Mouse (Mus musculus) heart, postnatal 10 days (tissue): Measurements from ENCODE around the gene Ppp2r2c. TPM values are rescaled to one million over a fixed set of nuclear protein-coding genes. Genes with fewer than 3 reads are reported as not detected.
"Not testable (repeated sequence)": the region's sequence is repeated elsewhere in the genome, so short reads cannot be mapped to it uniquely, and the experiment has no call there.

Experiments used
- DNase-seq, 2 experiments: peaks; one replicate each; pipeline ENCODE4 v3.0.0; 2021
- intact Hi-C: fragments of 180-260 bp; cut with DNase I; formaldehyde crosslinking; loops from one replicate; pipeline ENCODE4 v1.15.1; 2025
- total RNA-seq, 2 experiments: library from RNA; stranded (reverse); gene quantifications; 2 replicates each; pipeline ENCODE4 v1.2.3; 2021

The Ppp2r2c gene
- total RNA-seq, 2 experiments from 2014 or later, result 0.19 to 0.25 TPM

- intact Hi-C loops, result no loop called here
- peak; percentile 59 to 67 for DNase-seq
These were observed 55.8 kb downstream of the Ppp2r2c start for GRCm38 (mm10) chr5:36923826-36924700.

DNA sequence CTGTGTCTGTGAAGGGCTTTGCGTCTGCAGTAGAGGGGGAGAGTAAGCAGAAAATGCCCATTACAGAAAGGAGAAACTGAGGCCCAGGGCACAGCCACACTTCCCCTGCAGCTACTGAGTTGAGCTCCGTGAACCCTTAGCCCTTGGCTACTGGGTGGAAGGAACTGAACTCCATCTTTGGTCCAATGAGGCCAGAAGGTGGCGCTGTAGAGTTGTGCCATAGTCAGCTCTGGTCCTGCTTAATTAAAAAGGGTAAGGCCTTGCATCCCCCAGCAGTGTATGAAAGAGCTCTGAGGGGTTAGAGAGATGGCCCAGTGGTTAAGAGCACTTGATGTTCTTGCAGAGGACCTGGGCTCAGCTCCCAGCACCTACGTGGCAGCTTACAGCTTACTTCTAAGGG, 60.4 kb downstream of the Ppp2r2c start:
- no peak for DNase-seq
- intact Hi-C loops, result no loop called here

DNA sequence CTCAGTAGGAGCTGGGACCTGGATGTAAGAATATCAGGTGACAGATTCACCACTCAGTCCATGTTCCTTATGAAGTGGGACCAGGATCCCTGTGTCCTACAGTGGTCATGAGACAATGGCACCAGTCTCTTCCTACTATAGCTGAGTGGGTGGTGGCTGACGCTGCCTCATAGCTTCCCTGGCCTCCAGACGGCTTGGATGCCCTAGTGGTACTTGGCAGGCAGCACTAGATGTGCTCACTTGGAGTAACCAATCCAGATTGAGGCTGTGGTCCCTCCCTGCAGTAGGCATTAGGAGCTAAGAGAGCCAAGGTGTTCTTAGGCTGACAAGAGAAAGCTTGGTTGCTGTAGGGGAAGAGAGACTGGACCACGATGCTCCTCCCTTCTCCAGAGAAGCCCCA, 61.1 kb downstream of the Ppp2r2c start:
- intact Hi-C loops, result no loop called here
- DNase-seq, result peak in 1 of 2 experiments; percentile 24

GRCm38 (mm10) chr5:36933383-36933782, 65.1 kb downstream of the Ppp2r2c start:
- no peak for DNase-seq
- intact Hi-C loops, result no loop called here

DNA sequence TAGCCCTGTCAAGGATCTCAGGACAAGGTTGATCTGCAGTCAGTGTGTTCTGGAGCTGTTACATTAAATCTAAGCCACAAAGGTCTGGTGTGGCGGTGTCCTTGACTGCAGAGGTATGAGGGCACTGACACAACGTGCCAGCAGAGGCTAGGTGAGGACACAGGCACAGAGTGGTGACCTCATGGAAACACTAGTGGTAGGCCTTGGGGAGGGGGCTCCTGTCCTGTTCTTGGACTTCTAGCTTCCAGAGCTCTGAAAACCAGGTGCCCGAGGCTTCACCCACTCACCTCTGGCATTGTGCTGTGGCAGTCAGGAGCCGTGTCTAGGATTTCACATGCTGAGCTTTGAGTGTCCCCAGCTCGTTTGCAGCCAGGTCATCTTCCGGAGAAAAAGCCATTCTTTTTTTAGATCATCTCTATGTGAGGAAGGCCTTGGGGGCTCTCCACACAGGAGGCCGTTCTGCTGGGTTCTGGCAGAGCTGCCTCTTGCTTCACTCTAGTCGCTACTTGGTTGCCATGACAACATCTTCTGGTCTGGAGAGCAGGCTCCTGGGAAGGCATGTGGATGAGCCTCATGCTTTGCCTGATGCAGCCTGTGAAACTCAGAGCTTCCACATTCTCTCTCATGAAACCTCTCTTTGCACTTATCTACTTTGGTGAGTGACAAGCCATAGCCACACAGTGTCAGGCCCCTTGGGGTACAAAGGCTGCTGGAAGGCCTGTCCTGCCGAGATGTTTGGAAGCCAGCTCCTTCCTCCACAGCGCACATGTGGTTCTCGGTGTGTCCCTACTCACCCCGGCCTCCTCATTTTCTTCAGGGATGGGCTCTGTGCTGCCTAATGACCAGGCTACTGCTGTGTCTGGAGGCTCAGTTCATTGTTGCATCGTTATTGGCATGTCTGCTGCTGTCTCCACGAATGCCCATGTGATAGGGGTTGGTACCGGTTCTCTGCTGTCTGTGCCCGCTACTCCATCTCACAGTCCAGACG, 67.5 kb downstream of the Ppp2r2c start:
- peak; percentile 39 to 48 for DNase-seq

GRCm38 (mm10) chr5:36936548-36936947, 68.2 kb downstream of the Ppp2r2c start:
- DNase-seq, result peak; percentile 40 to 64
- intact Hi-C loops, result loop anchor here (5.0 kb wide), 1 partner anchor 99 kb away; no protein-coding TSS in a partner anchor

More for the DNA sequence above, 67.5 kb downstream of the Ppp2r2c start:
- intact Hi-C loops, result loop anchor here (5.0 kb wide), 1 partner anchor 98 kb away; no protein-coding TSS in a partner anchor

- DNase-seq, result no peak
- intact Hi-C loops, result loop anchor here (5.0 kb wide), 1 partner anchor 101 kb away; no protein-coding TSS in a partner anchor
These were observed 69.7 kb downstream of the Ppp2r2c start for GRCm38 (mm10) chr5:36938021-36938420.

DNA sequence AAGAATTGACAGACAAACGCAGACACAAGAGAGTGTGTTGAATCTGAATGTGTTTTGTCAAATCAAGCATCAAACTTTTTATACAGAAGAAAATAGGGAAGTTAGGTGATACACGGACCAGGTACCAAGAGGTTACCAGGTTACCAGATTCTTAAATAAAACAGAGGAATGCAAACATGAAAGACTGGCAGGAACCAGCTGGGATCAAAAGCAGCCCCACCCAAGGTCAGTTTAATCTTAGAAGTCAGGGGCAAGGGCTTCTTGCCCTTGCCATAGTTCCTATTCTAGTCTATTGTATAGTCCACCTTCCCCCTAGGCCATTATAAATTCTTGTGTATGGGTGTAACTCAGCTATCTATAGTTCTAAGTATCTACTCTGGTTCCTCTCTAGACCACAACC, 70.7 kb downstream of the Ppp2r2c start:
- intact Hi-C loops, result loop anchor here (5.0 kb wide), 1 partner anchor 102 kb away; no protein-coding TSS in a partner anchor
- DNase-seq, result not testable (repeated sequence)

- DNase-seq, result no peak
- intact Hi-C loops, result no loop called here
These were observed 74.1 kb downstream of the Ppp2r2c start for GRCm38 (mm10) chr5:36942446-36942845.

GRCm38 (mm10) chr5:36944552-36944951, 76.2 kb downstream of the Ppp2r2c start:
- intact Hi-C loops, result no loop called here

GRCm38 (mm10) chr5:36945102-36945701, 76.9 kb downstream of the Ppp2r2c start:
- intact Hi-C loops, result loop anchor here (5.0 kb wide), 1 partner anchor 162 kb away; no protein-coding TSS in a partner anchor
- no peak for DNase-seq

More at GRCm38 (mm10) chr5:36944552-36944951, 76.2 kb downstream of the Ppp2r2c start:
- no peak for DNase-seq

DNA sequence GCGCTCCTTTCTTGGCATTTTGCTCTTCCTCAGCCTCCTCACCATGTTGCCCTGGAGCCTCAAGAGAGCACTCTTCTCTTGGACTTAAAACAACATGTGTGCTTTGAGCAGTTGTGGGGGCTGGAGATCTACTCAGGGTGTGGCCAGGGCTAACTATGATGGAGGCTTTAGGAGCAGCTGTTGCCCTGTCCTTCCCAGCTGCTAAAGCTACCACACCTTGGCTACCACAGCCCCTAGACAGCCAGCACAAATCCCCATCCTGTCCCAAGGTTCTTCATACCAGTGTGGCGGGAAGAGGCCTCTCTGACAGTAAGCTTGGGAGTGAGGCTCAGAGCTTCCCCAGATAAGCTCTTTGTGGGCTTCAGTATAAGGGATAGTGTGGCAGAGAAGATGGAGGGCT, 77.4 kb downstream of the Ppp2r2c start:
- intact Hi-C loops, result loop anchor here (5.0 kb wide), 1 partner anchor 162 kb away; no protein-coding TSS in a partner anchor

DNA sequence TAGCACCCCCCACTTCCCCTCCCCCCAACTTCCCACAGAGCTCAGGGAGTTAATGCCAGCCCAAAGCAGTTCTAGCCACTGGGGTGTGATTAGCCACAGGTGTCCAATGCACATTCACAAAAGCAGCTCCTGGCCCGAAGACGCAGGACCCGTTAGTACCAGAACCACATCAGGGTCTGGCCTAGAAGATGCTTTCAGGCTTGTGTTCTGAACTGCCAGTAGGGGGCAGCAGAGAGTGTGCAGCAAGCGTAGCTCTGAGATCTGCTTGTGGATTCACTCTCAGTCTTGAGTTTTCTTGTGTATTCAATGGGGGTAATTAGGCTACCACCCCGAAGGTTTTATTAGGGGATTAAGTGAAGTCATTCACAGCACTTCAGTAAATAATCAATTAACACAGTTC, 78.1 kb downstream of the Ppp2r2c start:
- peak; percentile 37 to 70 for DNase-seq
- intact Hi-C loops, result loop anchor here (5.0 kb wide), 1 partner anchor 161 kb away; no protein-coding TSS in a partner anchor

More for the DNA sequence above, 77.4 kb downstream of the Ppp2r2c start:
- DNase-seq, result no peak

DNA sequence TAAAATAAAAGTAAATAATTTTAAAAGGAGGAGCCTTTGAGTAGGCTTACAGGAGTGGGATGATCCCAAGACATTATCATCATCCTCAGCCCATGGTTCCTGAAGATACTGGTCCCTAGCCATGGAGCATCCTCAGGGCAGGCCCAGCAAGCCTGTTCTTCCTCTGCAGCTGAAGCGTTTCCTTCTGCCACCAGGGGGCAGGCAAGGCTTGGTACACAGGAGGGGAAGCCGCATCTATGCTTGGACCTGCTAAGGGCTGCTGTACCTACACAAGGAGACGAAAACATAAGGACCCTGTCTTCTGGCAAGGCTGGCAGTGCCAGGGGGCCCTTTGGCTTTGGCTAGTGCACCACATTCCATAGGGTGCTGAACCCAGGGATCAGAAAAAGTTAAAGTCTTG, 80.5 kb downstream of the Ppp2r2c start:
- intact Hi-C loops, result loop anchor here (2.0 to 5.0 kb wide), 2 partner anchors 54 to 158 kb away; no protein-coding TSS in a partner anchor
- peak; percentile 64 to 85 for DNase-seq

- no peak for DNase-seq
- intact Hi-C loops, result no loop called here
These were observed 82.6 kb downstream of the Ppp2r2c start for GRCm38 (mm10) chr5:36950871-36951270.

GRCm38 (mm10) chr5:36952311-36952710, 84.0 kb downstream of the Ppp2r2c start:
- intact Hi-C loops, result no loop called here

DNA sequence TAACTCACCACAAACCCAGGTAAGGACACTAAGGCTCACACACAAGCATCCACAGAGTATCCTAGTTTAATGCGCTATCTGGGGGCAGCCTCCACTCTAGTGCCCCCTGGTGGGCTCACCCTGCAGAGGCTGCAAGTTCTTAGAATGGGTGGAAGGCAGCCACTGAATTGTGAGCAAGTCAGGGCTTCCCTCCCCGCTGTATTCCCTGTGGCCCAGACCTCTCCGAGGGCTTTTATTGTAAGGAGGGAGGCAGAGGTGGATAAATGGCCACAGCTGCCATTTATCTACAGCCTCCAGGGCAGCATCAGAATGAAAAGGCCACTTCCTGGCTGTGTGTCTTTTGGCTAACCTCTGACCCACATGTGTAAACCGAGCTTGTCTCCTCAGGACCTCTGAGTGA, 87.1 kb downstream of the Ppp2r2c start:
- peak; percentile 15 to 25 for DNase-seq
- intact Hi-C loops, result no loop called here

More at GRCm38 (mm10) chr5:36952311-36952710, 84.0 kb downstream of the Ppp2r2c start:
- no peak for DNase-seq

DNA sequence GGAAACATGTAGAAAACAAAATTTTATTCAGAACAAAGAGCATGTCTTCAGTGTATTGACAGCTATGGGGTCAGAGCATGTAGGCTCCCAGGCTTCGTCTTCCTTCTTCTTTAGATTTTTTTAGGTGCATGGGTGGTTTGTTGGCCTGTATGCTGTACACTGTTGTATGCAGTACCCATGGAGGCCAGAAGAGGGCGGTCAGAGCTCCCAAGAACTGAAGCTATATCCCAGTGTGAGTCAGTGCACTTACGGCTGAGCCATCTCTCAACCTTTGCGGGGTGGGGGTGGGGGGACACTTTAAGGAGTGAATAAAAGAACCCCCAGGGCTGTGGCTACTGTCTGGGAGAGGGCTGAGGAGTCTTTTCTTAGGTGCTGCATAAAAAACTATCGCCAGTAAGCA, 90.5 kb downstream of the Ppp2r2c start:
- DNase-seq, result peak; percentile 52 to 76
- intact Hi-C loops, result loop anchor here (1.0 kb wide), 1 partner anchor 43 kb away; no protein-coding TSS in a partner anchor

- intact Hi-C loops, result no loop called here
- peak; percentile 9 to 21 for DNase-seq
These were observed 92.2 kb downstream of the Ppp2r2c start for GRCm38 (mm10) chr5:36960501-36960900.

DNA sequence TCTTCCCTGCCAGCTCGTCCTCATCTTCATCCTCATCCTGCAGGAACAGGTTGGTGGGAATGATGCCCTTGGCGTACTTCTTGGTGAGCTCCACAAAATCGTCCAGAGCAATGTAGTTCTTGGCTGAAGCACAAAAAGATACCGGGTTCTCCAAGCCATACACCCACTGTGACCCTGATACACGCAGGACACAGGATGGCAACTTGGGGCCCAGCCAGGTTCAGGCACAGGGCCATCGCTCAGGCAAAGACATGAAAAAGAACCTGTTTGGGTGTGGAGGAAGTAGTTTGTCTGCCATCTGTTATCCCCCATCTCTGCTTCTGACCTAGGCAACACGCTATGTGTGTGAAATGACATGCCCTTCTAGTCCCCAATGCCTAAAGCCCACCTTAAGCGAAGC, 103.3 kb downstream of the Ppp2r2c start:
- intact Hi-C loops, result no loop called here
- no peak for DNase-seq
